Mouse (Mus musculus) C2C12 (cell line): ENCODE results near the gene Ccr7.

Source experiments
- CEBPB ChIP-seq: IDR thresholded peaks from one replicate; pipeline ENCODE4 v1.6.1; 2011; ENCODE audit warnings: low read depth, mild to moderate bottlenecking, control low read depth, moderate library complexity
- CTCF ChIP-seq: IDR thresholded peaks from one replicate; pipeline ENCODE4 v1.5.1; 2011; ENCODE audit not compliant: control insufficient read depth, insufficient read depth, insufficient read length
- FOSL1 ChIP-seq: IDR thresholded peaks from one replicate; pipeline ENCODE4 v1.8.0; 2011; ENCODE audit warnings: mild to moderate bottlenecking, low read length; ENCODE audit not compliant: poor library complexity, insufficient read depth, severe bottlenecking
- MAX ChIP-seq: IDR thresholded peaks from one replicate; pipeline ENCODE4 v1.6.1; 2011; ENCODE audit warnings: mild to moderate bottlenecking, control low read depth
- MYOD1 ChIP-seq: IDR thresholded peaks from one replicate; pipeline ENCODE4 v1.6.1; 2011; ENCODE audit warnings: low read depth; ENCODE audit not compliant: control insufficient read depth, insufficient read length
- MYOG ChIP-seq: IDR thresholded peaks from one replicate; pipeline ENCODE4 v1.6.1; 2011; ENCODE audit not compliant: control insufficient read depth, insufficient read length; ENCODE audit errors: extremely low read depth
- USF1 ChIP-seq: IDR thresholded peaks from one replicate; pipeline ENCODE4 v1.6.1; 2011; ENCODE audit warnings: low read depth, mild to moderate bottlenecking, control low read depth, moderate library complexity

GRCm38 (mm10) chr11:99098924-99099323, 56.0 kb downstream of the Ccr7 start:
- TF ChIP-seq USF1 (no peak), CTCF (no peak), MAX (no peak), MYOD1 (no peak), CEBPB (no peak), MYOG (no peak), FOSL1 (no peak)
